Mouse (Mus musculus): Measurements from ENCODE around the gene Bcar3.

Gene Bcar3

GRCm38 (mm10) chr3:122292300-122293222 is 1.4 kb upstream of the Bcar3 start:
- peak; percentile 96 for DNase-seq (ENCODE audit: low read depth, low spot score)

GRCm38 (mm10) chr3:122293223-122293953 is 548 bp upstream of the Bcar3 start:
- no peak for DNase-seq (ENCODE audit: low read depth, low spot score)

GRCm38 (mm10) chr3:122295511-122295910 is 1.6 kb downstream of the Bcar3 start:
- peak; percentile 77 for DNase-seq (ENCODE audit: low read depth, low spot score)

- no peak for DNase-seq (ENCODE audit: low read depth, low spot score)
These were observed 3.0 kb downstream of the Bcar3 start for GRCm38 (mm10) chr3:122296979-122297378.

GRCm38 (mm10) chr3:122300983-122301919 is 7.3 kb downstream of the Bcar3 start:
- DNase-seq (ENCODE audit: low read depth, low spot score) = no peak

- no peak for DNase-seq (ENCODE audit: low read depth, low spot score)
These were observed 10.6 kb downstream of the Bcar3 start for GRCm38 (mm10) chr3:122304560-122304959.

- DNase-seq (ENCODE audit: low read depth, low spot score) = peak; percentile 34
These were observed 14.1 kb downstream of the Bcar3 start for GRCm38 (mm10) chr3:122307894-122308671.

- peak; percentile 21 for DNase-seq (ENCODE audit: low read depth, low spot score)
These were observed 15.0 kb downstream of the Bcar3 start for GRCm38 (mm10) chr3:122308981-122309380.

GRCm38 (mm10) chr3:122312078-122312477 is 18.1 kb downstream of the Bcar3 start:
- DNase-seq (ENCODE audit: low read depth, low spot score) = peak; percentile 78

- DNase-seq (ENCODE audit: low read depth, low spot score) = no peak
These were observed 19.1 kb downstream of the Bcar3 start for GRCm38 (mm10) chr3:122312936-122313629.

GRCm38 (mm10) chr3:122313936-122314335 is 20.0 kb downstream of the Bcar3 start:
- DNase-seq (ENCODE audit: low read depth, low spot score) = no peak

- DNase-seq (ENCODE audit: low read depth, low spot score) = no peak
These were observed 22.7 kb downstream of the Bcar3 start for GRCm38 (mm10) chr3:122316621-122317020.

- DNase-seq (ENCODE audit: low read depth, low spot score) = no peak
These were observed 23.4 kb downstream of the Bcar3 start for GRCm38 (mm10) chr3:122317339-122317738.

- no peak for DNase-seq (ENCODE audit: low read depth, low spot score)
These were observed 28.3 kb downstream of the Bcar3 start for GRCm38 (mm10) chr3:122322226-122322625.

GRCm38 (mm10) chr3:122323841-122324240 is 29.9 kb downstream of the Bcar3 start:
- no peak for DNase-seq (ENCODE audit: low read depth, low spot score)

GRCm38 (mm10) chr3:122324528-122324927 is 30.6 kb downstream of the Bcar3 start:
- DNase-seq (ENCODE audit: low read depth, low spot score) = no peak

- no peak for DNase-seq (ENCODE audit: low read depth, low spot score)
These were observed 36.5 kb downstream of the Bcar3 start for GRCm38 (mm10) chr3:122330484-122330883.

GRCm38 (mm10) chr3:122333493-122333892 is 39.6 kb downstream of the Bcar3 start:
- no peak for DNase-seq (ENCODE audit: low read depth, low spot score)

GRCm38 (mm10) chr3:122333902-122334301 is 40.0 kb downstream of the Bcar3 start:
- DNase-seq (ENCODE audit: low read depth, low spot score) = no peak

- no peak for DNase-seq (ENCODE audit: low read depth, low spot score)
These were observed 40.4 kb downstream of the Bcar3 start for GRCm38 (mm10) chr3:122334375-122334774.

Measured in CD4-positive, CD25-positive, alpha-beta regulatory T cell, adult 2 months (primary cell).